Mouse (Mus musculus) effector memory CD4-positive, alpha-beta T cell, adult 7 months (primary cell): ENCODE results near the gene Gm49352. TPM values are rescaled to one million over a fixed set of nuclear protein-coding genes. Genes with fewer than 3 reads are reported as not detected.

Source experiments
- polyA plus RNA-seq: library from polyadenylated mRNA; unstranded; fragments of 100-300 nt; shearing (Covaris generic); gene quantifications from one replicate; pipeline ENCODE4 v1.2.1, GENCODE M21; 2017

Gene Gm49352
- not detected for polyA plus RNA-seq

GRCm38 (mm10) chr13:61568074-61568473 lies at the start of gene Gm49352:
Gene Gm49352, minus strand, starts transcription at chr13:61568174.

GRCm38 (mm10) chr13:61570027-61570426 lies 2.1 kb upstream of the Gm49352 start, which contains the start of gene Cts3:
Gene Cts3, minus strand, starts transcription at chr13:61570127.

GRCm38 (mm10) chr13:61541631-61542030 lies 26.3 kb downstream of the Gm49352 start, which contains the start of gene Ctsm:
Gene Ctsm, minus strand, starts transcription at chr13:61541839.

Other genes starting within 250 kb of the Gm49352 start
- gene Cts7, start 210.0 kb downstream of the Gm49352 start, polyA plus RNA-seq = 0.24 TPM
- not detected for gene Ctsm, start 26.3 kb downstream of the Gm49352 start, polyA plus RNA-seq
- gene Cts3, start 2.0 kb upstream of the Gm49352 start, polyA plus RNA-seq = 0.51 TPM